Mouse (Mus musculus) stomach, embryonic 14.5 days (tissue): ENCODE results near the gene Serpinb9b. TPM values are rescaled to one million over a fixed set of nuclear protein-coding genes. Genes with fewer than 3 reads are reported as not detected.

Experiments used
- ATAC-seq: fragments of 200-750 bp; cut with Nextera tagmentation; 2 replicates; pipeline ENCODE4 v1.8.0; 2017; ENCODE audit warnings: low read depth, moderate TSS enrichment; ENCODE audit not compliant: insufficient number of reproducible peaks, insufficient read depth, low FRiP score
- H3K27ac ChIP-seq: fragments of 300-500 bp; sonication (generic); 2 replicates; pipeline ENCODE4 v1.5.1; 2014; ENCODE audit warnings: mild to moderate bottlenecking, low read length, moderate library complexity, mixed read lengths
- H3K27me3 ChIP-seq: fragments of 300-500 bp; sonication (generic); 2 replicates; pipeline ENCODE4 v1.6.1; 2014; ENCODE audit warnings: low read length, control low read depth, mixed read lengths; ENCODE audit not compliant: control insufficient read depth, insufficient read depth
- H3K36me3 ChIP-seq: fragments of 300-500 bp; sonication (generic); 2 replicates; pipeline ENCODE4 v1.6.1; 2014; ENCODE audit warnings: mild to moderate bottlenecking, control low read depth, low read length, moderate library complexity, mixed read lengths; ENCODE audit not compliant: control insufficient read depth, insufficient read depth
- H3K4me1 ChIP-seq: fragments of 300-500 bp; sonication (generic); 2 replicates; pipeline ENCODE4 v1.6.1; 2014; ENCODE audit warnings: low read length, control low read depth, mixed read lengths; ENCODE audit not compliant: control insufficient read depth, insufficient read depth
- H3K4me2 ChIP-seq: fragments of 300-500 bp; sonication (generic); replicated peaks from 2 replicates; pipeline ENCODE4 v1.6.1; 2014; ENCODE audit warnings: low read depth, low read length, control low read depth
- H3K4me3 ChIP-seq: fragments of 300-500 bp; sonication (generic); 2 replicates; pipeline ENCODE4 v1.5.1; 2014; ENCODE audit warnings: low read depth, low read length, control low read depth
- H3K9ac ChIP-seq: fragments of 300-500 bp; sonication (generic); replicated peaks from 2 replicates; pipeline ENCODE4 v1.6.1; 2014; ENCODE audit warnings: low read depth, mild to moderate bottlenecking, control low read depth, low read length, moderate library complexity, mixed read lengths
- H3K9me3 ChIP-seq: fragments of 300-500 bp; sonication (generic); 2 replicates; pipeline ENCODE4 v1.6.1; 2016; ENCODE audit warnings: low read depth, low read length, control low read depth; ENCODE audit not compliant: control insufficient read depth
- WGBS: fragments of 180-500 bp; shearing (Covaris S2); extraction: QIAGEN DNeasy Blood & Tissue Kit; methylation state at CpG from one replicate; pipeline ENCODE4 v1.1.7; 2014; 5-methylcytosine and 5-hydroxymethylcytosine counted together
- polyA plus RNA-seq: library from polyadenylated mRNA; unstranded; fragments of >200 nt; fragmentation: Nextera tagmentation; extraction: Ambion mirVana; gene quantifications from 2 replicates; pipeline ENCODE4 v1.2.1, GENCODE M21; 2014

Gene Serpinb9b
- polyA plus RNA-seq = not detected in 2 replicates

DNA sequence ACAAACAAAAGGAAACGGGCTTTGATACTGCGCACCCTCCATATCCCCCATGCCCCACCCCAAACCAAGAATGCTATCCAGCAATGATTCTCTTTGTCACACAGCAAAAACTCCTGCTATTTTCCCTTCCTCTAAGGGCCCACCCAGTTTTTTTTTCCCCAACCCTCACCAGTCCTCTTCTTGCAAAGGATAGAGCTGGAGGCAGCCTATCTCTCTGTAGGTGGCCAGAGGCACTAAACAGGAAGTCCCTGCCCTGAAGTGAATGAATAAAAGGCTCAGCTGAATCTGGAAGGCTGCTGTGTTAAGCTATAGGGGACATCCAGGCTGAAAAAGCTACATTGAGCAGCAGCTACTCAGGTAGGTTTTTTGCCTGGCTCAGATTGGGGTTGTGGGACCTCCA, at the start of gene Serpinb9b:
Serpinb9b (plus strand) TSS at position 173 of the 400 bp plus-strand sequence.
- no peaks in the 10 kb centered on the region for H3K4me1 ChIP-seq
- H3K27me3 ChIP-seq = no peaks in the 10 kb centered on the region
- no peaks in the 10 kb centered on the region for H3K9me3 ChIP-seq
- no peaks in the 10 kb centered on the region for H3K36me3 ChIP-seq
- no peak within 1 kb of the TSS for H3K4me2 ChIP-seq
- H3K4me3 ChIP-seq = no peak within 1 kb of the TSS
- no peak for ATAC-seq
- 76% methylated on average over 2 of the region's 2 CpGs for WGBS
- H3K27ac ChIP-seq = no peak within 1 kb of the TSS
- no peak within 1 kb of the TSS for H3K9ac ChIP-seq

DNA sequence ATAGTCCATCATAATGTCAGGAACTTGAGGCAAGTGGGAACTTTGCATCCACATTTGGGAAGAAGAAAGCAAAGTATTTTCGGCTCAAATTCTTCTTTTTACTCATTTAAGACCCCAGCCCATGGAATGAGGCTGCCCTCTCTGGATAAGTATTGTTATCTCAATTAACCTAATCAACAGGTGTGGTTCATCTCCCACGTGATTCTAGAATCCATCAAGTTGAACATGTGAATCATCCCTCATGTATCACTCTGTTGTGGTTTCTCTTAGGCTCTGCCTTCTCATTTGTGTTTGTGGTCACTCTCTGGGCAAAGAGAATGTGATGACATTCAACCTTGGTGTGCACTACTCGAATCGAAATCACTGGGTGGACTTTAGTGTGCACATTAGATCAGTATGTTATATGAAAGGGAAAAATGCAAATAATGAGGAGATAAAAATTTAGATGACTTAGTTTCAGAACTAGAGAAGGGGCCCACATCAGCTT, 44.6 kb upstream of the Serpinb9b start:
- Histone ChIP-seq H3K9me3 (no peaks in the 10 kb centered on the region), H3K4me1 (no peaks in the 10 kb centered on the region), H3K27ac (no peak overlapping the region), H3K9ac (no peak overlapping the region), H3K4me3 (no peak overlapping the region), H3K27me3 (no peaks in the 10 kb centered on the region), H3K36me3 (no peaks in the 10 kb centered on the region), H3K4me2 (no peak overlapping the region)
- no peak for ATAC-seq
- 79% methylated on average over 4 of the region's 4 CpGs for WGBS

DNA sequence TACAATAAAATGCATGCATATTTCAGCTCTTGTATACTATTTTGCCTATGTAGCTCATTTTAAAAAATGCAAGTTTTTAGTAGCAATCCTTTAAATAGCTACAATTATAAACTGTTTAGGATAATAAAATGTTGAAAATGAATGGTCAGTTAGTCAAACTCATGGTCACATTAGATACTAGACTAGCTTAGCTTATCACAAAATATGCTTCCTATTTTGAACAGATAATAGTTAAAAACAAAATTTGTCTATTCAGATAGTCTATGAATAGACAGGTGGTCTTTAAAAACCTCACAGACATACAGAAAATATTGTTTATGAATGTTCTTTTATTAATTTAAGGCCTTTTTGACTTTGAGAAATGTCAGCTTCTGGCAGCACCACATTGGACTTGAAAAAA, 41.0 kb upstream of the Serpinb9b start:
- no peak overlapping the region for H3K4me3 ChIP-seq
- H3K27ac ChIP-seq = no peak overlapping the region
- ATAC-seq = no peak
- no peak overlapping the region for H3K4me2 ChIP-seq
- no peaks in the 10 kb centered on the region for H3K4me1 ChIP-seq
- H3K27me3 ChIP-seq = no peaks in the 10 kb centered on the region
- no peaks in the 10 kb centered on the region for H3K36me3 ChIP-seq
- no peaks in the 10 kb centered on the region for H3K9me3 ChIP-seq
- no peak overlapping the region for H3K9ac ChIP-seq

DNA sequence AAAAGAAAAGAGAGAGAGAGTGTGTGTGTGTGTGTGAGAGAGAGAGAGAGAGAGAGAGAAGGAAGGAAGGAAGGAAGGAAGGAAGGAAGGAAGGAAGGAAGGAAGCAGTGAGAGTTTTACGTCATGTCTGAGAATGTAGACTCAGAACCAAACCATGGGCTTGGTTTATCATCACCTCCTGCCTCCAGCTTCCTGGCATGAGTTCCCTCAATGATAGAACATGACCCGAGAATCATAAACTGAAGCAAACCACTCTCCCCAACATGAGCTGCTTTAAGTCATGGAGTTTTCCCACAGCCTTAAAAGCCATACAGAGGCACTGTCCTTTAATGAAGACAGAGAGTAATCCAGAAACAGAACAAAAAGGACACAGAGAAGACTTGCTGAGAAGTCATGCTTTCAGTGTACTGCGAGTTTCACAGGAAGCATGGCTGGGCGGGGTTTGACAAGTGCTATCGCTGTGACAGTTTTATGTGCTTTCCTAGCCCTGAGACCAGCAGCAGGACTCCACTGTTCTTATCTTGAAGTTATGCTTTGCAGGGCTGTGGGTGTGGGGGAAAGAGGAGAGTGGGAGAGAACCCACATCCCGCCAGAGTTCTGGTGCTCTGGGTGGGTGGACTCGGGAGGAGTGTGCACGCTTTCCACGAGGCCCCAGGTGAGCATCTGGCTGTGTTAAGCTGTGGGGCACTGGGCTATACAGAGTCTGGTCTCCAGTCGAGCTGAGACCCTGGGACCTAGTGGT, 33.9 kb upstream of the Serpinb9b start:
- no peak overlapping the region for H3K9ac ChIP-seq
- no peaks in the 10 kb centered on the region for H3K4me1 ChIP-seq
- H3K4me2 ChIP-seq = no peak overlapping the region
- no peaks in the 10 kb centered on the region for H3K9me3 ChIP-seq
- no peaks in the 10 kb centered on the region for H3K36me3 ChIP-seq
- no peak overlapping the region for H3K27ac ChIP-seq
- no peak overlapping the region for H3K4me3 ChIP-seq
- ATAC-seq = peak; percentile 87; the same call in 1 of the 2 replicates
- WGBS = 60% methylated on average over 10 of the region's 10 CpGs
- H3K27me3 ChIP-seq = no peaks in the 10 kb centered on the region

- Histone ChIP-seq H3K4me2 (no peak overlapping the region), H3K4me3 (no peak overlapping the region), H3K36me3 (no peaks in the 10 kb centered on the region), H3K27ac (no peak overlapping the region), H3K4me1 (no peaks in the 10 kb centered on the region), H3K9me3 (no peaks in the 10 kb centered on the region), H3K9ac (no peak overlapping the region), H3K27me3 (no peaks in the 10 kb centered on the region)
- no peak for ATAC-seq
- 69% methylated on average over 2 of the region's 2 CpGs for WGBS
These were observed 33.3 kb upstream of the Serpinb9b start for GRCm38 (mm10) chr13:32993894-32994242.

DNA sequence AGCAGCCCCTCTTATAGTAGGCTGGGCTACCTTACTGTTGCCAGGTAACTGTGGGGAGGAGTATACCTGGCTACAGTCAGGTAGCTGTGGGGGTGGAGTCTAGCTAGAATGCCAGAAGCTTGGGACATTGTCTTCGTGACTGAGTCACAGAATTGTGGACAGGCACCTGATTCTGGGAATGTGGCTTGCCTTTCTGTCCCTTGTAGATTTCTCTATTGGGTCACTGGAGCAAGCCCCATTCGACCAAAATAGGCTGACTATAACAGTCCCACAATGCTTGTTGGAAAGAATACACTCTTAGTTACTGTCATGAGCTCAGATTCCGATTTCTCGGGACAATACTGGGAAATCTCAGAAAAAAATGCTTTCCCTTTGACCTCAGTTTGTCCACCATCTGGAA, 32.2 kb upstream of the Serpinb9b start:
- Histone ChIP-seq H3K4me2 (no peak overlapping the region), H3K9ac (no peak overlapping the region), H3K36me3 (no peaks in the 10 kb centered on the region), H3K9me3 (no peaks in the 10 kb centered on the region), H3K4me1 (no peaks in the 10 kb centered on the region), H3K27me3 (no peaks in the 10 kb centered on the region), H3K27ac (no peak overlapping the region), H3K4me3 (no peak overlapping the region)
- 70% methylated on average over 4 of the region's 4 CpGs for WGBS
- no peak for ATAC-seq

DNA sequence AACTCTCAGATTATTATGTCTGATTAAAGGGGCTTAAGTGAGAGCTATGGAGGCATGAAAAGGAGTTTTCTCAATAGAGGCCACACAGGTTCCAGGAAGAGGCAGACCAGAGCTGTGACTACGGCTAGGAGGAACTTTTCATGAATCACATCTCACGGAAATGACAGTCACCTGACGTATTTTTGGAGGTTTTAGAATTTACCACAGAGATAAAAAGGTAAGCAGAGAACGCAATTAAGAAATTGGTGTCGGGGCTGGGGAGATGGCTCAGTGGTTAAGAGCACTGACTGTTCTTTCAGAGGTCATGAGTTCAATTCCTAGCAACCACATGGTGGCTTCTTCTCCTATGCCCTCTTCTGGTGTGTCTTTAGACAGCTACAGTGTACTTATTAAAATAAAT, 25.9 kb upstream of the Serpinb9b start:
- H3K27me3 ChIP-seq = no peaks in the 10 kb centered on the region
- H3K27ac ChIP-seq = no peak overlapping the region
- peaks cover 13% of the 10 kb centered on the region; the same call in 1 of the 2 replicates for H3K4me1 ChIP-seq
- H3K4me2 ChIP-seq = no peak overlapping the region
- WGBS = 87% methylated on average over 5 of the region's 5 CpGs
- ATAC-seq = no peak
- no peak overlapping the region for H3K9ac ChIP-seq
- H3K4me3 ChIP-seq = no peak overlapping the region
- H3K9me3 ChIP-seq = no peaks in the 10 kb centered on the region
- H3K36me3 ChIP-seq = no peaks in the 10 kb centered on the region

DNA sequence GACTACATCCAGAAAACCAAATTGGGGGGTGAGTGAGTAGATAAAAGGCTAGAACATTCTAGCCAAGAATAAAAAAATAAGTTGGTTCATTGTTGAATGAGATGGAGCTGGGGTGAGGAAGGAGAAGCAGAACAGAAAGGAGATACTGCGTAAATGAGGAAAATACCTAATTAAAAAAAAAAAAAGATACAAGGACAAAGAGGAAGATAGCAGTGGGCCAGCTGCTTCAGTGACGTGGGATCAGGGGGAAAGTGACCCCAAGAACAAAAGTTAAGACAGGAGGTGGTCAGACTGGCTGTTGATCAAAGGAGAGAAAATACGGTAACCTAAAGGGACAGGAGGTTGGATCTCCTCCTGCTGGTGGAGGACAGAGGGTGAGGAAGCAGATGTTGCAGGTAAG, 24.3 kb upstream of the Serpinb9b start, which contains the start of gene Serpinb9:
Serpinb9 (plus strand) TSS at position 301 of the 400 bp plus-strand sequence.
- 86% methylated on average over 3 of the region's 3 CpGs for WGBS
- Histone ChIP-seq H3K4me3 (peak within 1 kb of the TSS; percentile 22), H3K9ac (no peak within 1 kb of the TSS), H3K27me3 (no peaks in the 10 kb centered on the region), H3K27ac (peak within 1 kb of the TSS; percentile 87), H3K4me1 (peaks cover 13% of the 10 kb centered on the region; the same call in 1 of the 2 replicates), H3K9me3 (no peaks in the 10 kb centered on the region), H3K4me2 (peak within 1 kb of the TSS; percentile 44), H3K36me3 (no peaks in the 10 kb centered on the region)
- no peak for ATAC-seq
